Mouse (Mus musculus) c-Kit-positive CD71-negative TER-119-negative erythroid progenitor cells, embryonic 14.5 days (primary cell): ENCODE data around the gene Cfap99.

Source experiments
- DNase-seq: peaks from one replicate; pipeline ENCODE4 v3.0.0-alpha.2; 2013; ENCODE audit warnings: low read depth

The Cfap99 gene

GRCm38 (mm10) chr5:34288154-34288716 lies at the start of gene Cfap99, which contains the start of gene Zfyve28:
TSS of gene Cfap99 (plus strand) at chr5:34288600.
TSS of gene Zfyve28 (minus strand) at chr5:34288449.
- DNase-seq = peak; percentile 54

DNA sequence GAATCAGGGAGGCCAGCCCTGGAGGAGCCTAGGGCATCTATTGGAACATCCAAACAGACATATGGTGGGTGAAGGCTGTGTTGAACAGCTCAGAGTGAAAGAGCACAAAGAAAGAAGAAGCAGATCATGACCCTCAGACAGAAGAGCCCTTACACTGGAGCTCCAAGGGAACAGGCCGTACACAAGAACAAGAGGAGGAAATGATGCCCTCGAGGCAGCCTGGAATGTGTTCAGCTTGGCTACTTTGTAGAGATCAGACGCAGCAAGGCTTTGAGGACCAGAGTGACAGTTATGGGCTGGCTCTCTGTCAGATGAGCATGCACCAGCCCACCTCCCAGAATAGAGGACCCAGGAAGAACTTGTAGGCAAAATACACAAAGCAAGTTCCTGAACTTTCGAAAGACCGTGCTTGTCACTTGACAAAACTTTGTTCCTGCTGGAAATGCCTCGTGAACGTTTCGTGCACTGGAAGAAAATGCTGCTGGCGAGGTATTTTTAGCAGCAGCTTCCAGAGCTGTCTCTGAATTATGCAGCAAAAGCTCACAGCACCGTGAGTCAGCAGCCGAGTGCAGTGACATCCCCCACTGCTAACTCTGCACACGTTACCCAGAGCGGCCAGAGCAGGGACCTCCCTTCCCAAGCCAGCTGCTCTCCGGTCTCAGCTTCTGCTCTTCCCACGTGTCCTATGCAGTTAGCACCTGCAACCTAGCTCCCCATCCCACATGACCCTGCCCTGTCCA lies 46.0 kb upstream of the Cfap99 start:
- DNase-seq = no peak

DNA sequence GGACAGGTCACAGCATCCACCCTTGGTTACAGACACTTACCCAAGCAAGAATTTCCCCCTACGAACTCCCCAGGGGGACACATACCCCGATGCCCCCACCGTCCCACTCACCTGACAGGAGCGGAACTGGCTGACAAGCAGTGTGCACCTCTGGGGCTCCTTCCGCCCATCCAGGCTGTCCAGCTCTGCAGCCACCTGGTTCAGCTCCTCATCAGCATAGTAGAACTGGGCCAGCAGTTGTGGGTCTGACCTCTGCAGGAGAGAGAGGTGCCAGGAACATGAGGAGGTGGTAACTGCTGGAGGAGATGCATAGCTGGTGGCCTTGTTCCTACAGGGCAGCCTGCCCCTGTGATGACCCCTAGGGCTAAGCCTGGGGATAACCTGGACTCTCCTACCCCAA lies 45.3 kb upstream of the Cfap99 start:
- DNase-seq = no peak

- no peak for DNase-seq
Measured at GRCm38 (mm10) chr5:34246443-34246842, 42.0 kb upstream of the Cfap99 start.

GRCm38 (mm10) chr5:34249132-34249531 lies 39.3 kb upstream of the Cfap99 start:
- no peak for DNase-seq

DNA sequence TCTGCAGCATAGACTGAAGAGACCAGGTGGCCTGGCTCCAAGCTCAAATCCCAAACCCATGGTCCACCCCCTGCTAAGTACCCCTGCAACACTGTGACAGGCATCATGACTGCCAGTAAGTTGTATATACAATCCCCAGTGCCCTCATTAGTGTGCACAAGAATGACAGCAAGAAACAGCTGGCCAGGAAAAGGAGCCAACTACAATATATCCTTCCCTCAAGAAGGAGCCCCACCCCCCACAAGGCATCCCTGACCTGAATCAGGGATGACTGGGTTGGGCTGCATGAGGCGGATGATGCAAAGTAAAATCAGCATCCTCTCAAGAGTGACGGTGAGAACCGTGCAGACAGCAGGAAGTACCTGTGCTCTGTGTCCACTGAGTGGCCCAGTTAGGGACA lies 38.3 kb upstream of the Cfap99 start:
- DNase-seq = no peak

- no peak for DNase-seq
Measured at GRCm38 (mm10) chr5:34251794-34252193, 36.6 kb upstream of the Cfap99 start.

- no peak for DNase-seq
Measured at GRCm38 (mm10) chr5:34252307-34252966, 36.0 kb upstream of the Cfap99 start.

DNA sequence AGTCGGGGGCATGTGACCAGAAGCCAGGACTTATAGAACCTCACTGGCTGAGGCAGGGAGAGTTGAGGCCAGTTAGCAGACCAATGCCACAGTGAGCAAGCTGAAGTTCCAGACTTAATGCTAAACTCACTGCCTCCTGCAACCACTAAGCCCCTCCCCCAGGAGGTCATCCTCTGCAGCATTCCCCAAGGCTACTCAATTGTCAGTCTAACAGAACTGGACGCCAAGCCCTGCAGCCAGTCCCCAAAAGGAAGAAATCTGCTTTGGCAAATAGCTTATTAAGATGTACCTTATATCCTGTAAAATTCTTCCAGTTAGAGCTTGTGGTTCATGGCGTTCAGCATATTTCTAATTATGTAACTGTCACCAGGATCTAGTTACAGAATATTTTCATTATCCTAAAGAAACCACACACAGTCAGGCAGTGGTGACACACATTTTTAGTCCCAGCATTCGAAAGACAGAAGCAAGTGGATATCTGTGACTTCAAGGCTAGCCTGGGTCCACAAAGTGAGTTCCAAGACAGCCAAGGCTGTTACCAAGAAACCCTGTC lies 35.4 kb upstream of the Cfap99 start:
- no peak for DNase-seq

DNA sequence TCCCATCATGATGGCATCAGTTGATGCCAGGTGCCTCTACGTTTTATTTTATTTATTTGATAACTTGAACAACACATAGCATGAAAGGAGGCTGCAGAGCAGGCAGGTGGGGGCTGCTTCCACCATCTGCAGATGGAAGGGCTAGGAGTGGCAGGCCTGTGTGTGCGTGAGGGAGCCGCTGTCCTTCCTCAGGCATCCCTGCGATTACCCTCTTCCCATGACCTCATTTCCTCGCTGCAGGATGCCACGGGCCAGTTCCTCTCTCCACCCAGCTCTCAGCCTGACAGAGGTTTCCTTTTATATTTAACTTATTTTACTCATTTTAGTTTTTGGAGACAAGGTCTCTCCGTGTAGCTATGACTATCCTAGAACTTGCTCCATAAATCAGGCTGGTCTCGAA lies 34.1 kb upstream of the Cfap99 start:
- DNase-seq = no peak

DNA sequence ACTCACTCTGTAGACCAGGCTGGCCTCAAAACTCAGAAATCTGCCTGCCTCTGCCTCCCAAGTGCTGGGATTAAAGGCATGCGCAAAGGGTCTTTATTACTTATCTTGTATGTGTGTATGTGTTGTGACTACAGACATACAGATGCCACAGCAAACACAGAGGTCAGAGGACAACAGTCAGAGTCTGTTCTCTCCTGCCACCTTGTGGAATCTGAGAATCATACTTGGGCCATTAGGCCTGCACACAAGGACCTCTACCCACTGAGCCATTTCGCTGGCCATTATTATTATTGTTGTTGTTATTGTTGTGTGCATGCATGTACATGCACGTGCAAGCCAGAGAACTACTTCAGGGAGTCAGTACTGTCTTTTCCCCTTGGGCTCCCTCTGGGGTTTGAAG lies 33.2 kb upstream of the Cfap99 start:
- no peak for DNase-seq

GRCm38 (mm10) chr5:34259172-34259816 lies 29.1 kb upstream of the Cfap99 start:
- DNase-seq = no peak

DNA sequence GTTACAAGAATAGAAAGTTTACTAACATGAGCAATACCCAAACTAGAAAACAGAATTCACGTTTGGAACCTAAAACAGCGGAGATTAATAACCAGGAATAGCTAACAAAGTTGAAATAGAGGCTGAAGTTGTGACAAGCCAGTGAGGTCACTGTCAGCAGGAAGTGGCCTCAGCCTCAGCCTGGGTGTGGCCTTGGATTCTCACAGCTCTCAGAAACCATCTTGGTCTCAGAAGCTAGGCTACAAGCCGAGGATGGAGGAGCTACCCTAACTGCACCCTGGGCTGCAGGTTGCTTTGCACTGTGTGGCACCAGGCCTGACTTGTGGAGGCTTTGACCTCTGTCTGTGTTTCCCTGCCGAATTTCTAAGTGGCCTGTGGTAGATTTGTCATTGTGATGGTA lies 22.3 kb upstream of the Cfap99 start:
- no peak for DNase-seq

- no peak for DNase-seq
Measured at GRCm38 (mm10) chr5:34269197-34269920, 19.0 kb upstream of the Cfap99 start.

GRCm38 (mm10) chr5:34269921-34270465 lies 18.4 kb upstream of the Cfap99 start:
- DNase-seq = no peak

DNA sequence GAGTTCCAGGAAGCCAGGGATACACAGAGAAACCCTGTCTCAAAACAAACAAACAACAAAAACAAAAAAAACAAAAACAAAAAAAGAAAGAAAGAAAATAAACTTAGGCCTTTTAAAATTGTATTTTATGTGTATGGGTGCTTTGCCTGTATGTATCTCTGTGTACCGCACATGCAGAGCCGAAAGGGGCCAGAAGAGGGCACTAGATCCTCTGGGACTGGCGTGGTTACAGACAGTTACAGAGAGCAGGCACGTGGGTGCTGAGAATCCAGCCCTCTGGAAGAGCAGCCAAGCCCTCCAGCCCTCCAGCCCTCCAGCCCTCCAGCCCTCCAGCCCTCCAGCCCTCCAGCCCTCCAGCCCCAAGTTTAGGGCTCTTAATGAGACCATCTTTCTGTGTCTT lies 16.7 kb upstream of the Cfap99 start:
- DNase-seq = peak; percentile 56

DNA sequence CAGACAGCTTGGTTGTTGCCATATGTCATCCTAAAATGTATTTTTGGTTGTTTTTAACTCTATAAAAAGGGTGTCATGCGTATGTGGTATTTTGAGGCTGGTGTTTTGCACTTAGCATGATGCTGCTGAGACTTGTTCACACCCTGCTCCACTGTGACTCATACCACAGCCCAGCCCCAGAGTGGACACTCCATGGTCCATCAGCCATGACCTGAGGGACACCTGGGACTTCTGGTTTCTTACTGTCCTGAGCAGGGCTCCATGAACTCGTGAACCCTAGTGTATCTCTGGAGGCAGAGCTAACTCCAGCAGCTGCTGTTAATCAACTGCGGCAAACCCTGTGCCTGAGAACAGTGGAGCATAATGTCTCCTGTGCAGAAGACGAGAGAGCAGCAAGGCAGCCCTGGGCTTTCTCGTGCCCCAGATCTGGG lies 15.1 kb upstream of the Cfap99 start:
- no peak for DNase-seq

GRCm38 (mm10) chr5:34274268-34274667 lies 14.1 kb upstream of the Cfap99 start:
- no peak for DNase-seq

DNA sequence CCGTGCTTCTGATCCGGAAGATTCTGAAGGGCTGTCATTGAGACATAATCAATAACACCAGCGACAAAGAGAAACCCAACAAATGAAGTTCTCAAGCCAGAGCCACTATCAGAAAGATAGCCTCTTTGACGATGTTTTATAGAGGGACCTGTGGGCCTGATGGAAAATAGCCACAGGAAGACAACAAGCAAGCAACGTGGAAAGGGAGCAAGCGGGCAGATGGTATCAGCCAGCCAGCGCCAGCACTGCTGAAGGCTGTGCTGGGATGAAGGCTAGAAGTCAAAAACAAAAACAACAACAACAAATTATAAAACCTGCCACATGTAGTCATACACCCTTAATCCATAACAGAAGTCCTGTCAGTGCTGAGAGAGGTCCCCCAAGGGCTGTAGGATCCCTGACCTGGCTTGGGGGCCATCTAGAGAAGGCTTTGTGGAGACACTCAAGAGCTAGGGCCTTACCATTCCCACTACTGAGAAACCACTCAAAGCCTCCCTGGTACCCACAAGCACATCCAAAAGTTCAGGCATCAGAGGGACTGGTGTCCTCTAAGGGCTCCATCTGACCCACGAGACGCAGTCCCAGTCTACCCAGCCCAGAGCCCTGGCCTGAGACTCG lies 13.6 kb upstream of the Cfap99 start:
- no peak for DNase-seq

GRCm38 (mm10) chr5:34276191-34276590 lies 12.2 kb upstream of the Cfap99 start:
- DNase-seq = no peak

DNA sequence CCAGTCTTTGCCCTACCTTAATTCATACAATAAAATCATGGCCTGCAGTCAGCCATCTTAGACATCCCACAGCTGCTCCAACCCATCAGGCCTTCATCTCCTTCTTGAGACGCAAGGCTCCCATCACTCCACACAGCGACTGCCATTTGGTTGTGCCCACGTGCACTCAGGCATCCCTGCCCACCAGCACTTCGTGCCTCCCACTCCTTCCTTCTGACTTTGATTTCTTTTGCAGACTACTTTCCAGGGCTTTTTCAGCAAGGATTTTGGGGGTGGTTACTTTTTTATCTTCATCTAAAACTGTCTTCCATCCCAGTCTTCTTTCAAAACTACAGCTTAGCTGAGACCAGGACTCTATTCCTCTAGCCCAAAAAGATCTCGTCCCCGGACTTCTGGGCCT lies 11.7 kb upstream of the Cfap99 start:
- DNase-seq = no peak
